Mouse (Mus musculus) adrenal gland, adult 8-10 months (tissue): ENCODE results near the gene Fmnl1. TPM values are rescaled to one million over a fixed set of nuclear protein-coding genes. Genes with fewer than 3 reads are reported as not detected.

Experiments
- DNase-seq: peaks from one replicate; pipeline ENCODE4 v3.0.0; 2022
- total RNA-seq, 4 experiments: library from RNA; stranded (reverse); gene quantifications; 2 replicates each; pipeline ENCODE4 v1.2.4; 2022

Gene Fmnl1
- total RNA-seq = 10 to 100 TPM; 29.3 to 40.6 (median 30.6) TPM

DNA sequence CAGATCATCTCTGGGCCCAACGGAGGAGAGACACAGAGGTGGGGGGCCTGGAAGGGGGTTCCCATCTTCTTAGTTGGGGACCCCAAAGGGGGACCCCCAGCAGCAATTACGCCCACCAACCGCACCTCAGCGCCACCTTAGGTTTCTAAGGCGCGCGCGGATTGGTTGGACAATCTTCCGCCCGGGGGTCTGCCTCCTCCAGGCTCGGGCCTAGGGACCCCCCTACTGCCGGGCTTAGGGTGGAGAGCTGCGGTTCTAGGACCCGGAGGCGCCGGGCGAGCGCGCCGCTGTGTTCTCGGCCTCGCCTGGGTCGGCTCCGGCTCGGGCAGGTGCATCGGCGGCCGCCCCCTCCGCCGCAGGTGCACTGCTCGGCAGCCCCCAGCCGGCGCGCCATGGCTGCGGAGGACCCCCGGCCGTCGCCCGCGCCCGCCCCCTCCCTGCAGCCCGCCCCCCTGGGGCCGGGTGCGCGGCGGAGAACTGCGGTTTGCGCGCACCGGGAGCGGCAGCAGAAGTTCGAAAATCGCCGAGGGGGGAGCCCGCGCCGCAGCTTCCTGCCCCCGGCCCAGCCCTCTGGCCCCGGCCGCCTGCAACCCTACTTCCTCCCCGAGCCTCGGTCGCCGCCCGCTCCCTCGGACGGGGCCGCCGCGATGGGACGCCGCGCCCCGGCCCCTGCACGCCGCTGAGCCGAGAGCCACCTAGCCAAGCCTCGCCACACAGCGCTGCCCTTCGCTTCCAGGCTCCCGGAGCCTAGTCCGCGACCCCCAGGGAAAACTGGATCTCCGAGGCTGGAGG lies at the start of gene Fmnl1:
Gene Fmnl1, plus strand, starts transcription at position 614 of the 792 bp plus-strand sequence.
- DNase-seq = no peak

DNA sequence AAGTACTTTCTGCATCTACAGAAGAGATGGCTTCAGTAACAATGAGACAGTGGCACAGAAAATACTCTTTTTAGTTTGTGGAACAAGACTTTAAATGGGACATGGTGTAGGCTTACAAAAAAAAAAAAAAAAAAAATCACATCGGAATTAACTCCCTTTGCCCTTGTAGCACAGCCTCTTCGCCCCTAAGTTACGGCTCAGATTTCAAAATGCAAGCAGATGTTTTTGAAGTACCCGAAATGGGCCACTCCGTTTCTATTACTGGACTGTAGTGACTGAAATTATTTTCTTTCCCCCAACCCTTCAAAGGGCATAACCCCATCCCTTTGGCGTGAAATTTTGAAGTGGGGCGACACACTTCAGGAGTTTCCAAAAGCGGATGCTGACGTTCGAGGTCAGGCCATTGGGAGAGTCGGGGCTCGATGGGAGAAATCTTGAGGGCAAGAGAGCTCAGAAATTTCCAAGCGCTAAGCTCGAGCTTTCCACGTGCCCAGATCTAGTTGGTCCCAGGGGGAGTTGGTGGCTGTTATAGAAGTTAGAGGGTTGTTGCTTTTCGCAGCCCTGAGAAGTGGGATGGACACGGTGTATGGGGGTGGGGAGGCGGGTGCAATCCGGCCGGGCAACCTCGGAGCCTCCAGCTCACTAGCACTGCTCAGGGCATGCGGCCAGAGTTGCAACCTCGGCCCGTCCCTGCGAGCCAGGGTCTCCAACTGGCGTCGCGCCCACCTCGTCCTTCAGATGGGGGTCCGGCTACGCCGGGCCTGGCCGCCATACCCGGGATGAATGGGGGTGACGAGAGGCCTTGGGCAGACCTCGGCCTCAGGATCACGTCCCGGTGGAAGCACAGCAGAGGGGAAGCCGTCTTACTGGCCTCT lies 39.0 kb upstream of the Fmnl1 start, which contains the start of gene Hexim2:
Gene Hexim2, plus strand, starts transcription at position 729 of the 875 bp plus-strand sequence.
- peak; percentile 65 for DNase-seq

DNA sequence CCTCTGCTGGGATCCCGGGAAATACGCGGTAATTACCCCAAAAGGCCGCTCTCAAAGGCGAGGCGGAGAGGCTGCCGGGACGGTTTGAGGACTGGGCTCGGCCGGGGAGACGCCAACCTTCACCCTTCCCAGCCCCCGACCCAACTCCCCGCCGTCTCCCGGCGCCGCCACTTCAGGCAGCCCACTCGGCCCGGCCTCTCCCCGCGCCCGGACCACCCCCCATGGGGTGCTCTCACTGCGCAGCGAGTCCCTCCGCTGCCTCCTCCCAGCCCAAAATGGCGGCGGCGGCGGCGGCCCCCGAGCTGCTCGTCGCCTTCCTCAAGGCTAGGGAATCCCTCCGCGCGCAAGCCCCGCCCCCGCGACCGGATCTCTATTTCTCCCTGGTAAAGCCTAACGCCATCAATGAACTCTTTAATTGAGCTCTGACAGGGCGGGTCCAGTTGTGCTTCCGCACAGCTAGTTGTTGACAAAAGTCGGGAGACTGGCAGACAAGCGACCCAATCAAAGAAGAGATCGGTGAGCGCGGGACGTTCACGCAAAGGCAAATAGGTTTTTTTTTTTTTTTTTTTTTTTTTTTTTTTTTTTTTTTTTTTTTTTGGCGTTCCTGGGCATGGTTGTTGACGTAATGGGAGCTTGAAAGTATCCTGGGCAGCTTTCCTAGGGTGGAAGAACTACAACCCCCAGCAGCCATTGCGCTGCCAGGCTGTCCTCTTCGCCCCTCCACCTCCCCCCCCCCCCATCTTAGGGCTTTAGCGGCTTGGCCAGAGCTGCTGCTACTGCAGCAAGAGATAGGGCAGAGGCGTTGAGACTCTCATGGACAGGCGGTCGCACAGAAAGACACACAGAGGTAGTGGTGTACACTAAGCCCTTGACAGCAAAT lies 38.1 kb upstream of the Fmnl1 start:
- peak; percentile 99 for DNase-seq

DNA sequence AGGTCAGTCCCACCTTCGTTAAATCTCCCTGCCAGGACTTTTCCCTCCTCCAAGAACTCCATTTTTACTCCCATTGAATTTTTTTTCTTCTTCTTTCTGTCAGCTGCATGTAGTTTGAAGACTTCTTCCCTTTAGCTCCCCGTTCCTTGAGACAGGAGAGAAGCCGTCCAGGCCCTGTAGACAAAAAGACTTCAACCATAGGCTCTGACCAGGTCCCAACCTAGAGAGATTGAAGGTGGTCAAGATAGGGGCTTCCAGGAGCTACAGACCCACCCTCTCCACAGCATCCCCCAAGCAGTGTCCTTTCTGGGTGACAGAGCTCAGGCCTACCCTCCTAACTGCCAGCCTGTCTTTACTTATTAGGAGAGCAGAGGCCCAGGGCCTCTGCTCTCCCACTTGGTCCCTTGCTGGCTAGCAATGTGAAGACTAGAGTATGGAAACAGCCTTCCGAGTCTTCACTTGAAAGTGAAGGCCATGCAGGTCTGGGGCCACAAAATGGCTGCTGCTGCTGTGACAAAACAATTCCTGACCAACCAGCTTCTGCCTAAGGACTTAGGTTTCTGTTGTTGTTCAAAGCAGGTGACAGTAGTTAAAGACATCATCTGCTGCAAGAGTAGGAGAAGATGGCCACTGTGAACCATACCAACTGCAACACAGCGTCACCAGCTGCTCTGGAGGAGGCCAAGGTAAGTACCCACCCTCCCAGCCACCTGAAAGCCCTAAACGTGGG lies 37.3 kb upstream of the Fmnl1 start:
- DNase-seq = no peak

- DNase-seq = no peak
Observed at GRCm38 (mm10) chr11:103134221-103134620, 36.7 kb upstream of the Fmnl1 start.

GRCm38 (mm10) chr11:103136039-103136577 lies 34.8 kb upstream of the Fmnl1 start:
- no peak for DNase-seq

GRCm38 (mm10) chr11:103139951-103140762 lies 30.8 kb upstream of the Fmnl1 start:
- DNase-seq = no peak

GRCm38 (mm10) chr11:103140763-103141100 lies 30.2 kb upstream of the Fmnl1 start:
- DNase-seq = no peak

- DNase-seq = no peak
Observed at GRCm38 (mm10) chr11:103141101-103141943, 29.6 kb upstream of the Fmnl1 start.

DNA sequence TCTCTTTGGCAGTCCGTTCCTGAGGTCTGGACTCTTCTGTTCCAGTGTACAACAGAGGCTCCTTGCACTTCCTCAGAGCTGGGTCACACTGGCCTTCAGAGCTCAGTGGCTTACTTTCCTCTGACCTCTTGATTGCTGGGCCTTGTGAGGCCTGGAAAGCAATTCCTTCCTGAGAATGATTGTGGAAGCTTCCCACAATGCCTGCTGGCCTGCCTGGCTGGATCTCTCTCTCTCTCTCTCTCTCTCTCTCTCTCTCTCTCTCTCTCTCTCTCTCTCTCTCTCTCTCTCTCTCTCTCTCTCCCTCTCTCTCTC lies 29.0 kb upstream of the Fmnl1 start:
- no peak for DNase-seq

DNA sequence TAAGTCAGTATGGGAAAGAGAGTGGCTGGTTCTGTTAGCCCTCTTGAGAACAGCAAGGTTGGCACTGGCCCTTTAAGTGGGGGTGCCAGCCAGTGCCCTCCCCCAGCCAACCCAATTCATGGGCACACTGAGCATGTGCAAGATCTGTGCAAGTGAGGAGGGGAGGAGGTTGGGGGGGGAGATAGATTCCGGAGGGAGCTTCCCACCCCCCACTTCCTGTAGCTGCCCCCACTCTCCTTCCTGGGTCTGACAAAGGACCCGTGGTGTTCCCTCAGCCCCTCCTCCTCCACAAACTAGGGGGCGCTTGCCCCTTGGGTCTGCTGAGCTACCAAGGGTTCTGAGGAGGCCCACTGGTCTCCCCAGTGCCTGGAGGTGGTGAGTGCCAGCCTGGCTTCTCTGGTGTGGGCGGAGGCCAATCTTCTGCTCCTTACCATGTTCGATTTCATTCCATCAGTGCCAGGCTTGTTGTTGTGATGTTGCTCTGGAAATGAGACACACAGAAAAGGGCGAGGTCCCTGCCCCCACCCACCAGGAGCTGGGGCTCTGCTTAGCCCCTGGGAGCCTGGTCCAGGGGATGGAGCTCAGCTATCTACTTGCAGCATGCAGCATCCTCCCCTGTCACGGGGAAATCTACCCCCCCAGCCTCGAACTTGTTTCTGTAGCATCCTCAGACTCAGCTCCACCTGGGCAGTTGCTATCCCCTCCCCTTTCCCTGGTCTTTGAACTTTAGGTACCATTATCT lies 28.3 kb upstream of the Fmnl1 start:
- DNase-seq = no peak

DNA sequence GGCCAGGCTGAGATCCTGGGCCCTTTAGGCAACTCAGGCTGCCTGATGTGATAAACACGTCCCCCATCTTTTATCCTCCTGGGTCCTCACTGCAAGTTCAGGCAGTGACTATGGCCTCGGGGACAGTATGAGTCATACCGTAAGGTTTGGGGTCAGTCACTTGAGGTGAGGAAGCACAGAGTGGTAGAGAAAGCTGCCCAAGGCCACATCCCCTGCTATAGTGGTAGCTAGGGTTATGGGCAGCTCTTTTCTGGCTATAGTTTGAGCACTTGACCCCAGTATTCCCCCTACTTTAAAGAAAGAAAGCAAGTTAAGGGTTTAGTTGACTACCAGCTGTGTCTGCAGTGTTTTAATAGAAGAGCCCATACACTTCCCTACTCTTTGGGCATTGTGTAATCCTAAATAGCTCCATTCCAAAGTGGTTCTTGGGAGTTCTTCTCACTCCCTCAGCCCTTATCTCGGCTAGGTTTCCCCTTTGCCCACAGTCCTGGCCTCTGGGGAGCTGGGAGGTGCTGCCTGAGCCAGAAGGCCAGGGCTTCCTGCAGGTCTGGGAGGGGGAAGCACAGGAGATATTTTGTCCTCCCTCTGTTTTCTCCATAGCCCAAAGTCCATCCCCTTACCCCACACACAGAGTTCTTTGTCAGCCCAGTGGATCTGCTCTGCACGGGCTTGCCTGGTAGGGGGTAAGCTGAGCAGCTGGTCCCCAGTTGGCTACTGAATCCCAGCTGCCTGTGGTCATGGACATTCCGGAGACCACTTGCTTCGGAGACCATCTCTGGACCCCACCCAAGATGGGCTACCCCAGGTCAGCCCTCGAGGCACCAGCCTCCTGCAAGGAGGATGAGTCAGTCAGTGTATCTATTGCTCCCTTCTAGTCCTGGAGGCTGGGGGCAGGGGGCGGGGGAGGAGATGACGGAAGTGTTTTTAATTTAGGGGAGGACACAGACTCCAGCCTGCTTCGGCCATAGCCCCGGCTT lies 26.3 kb upstream of the Fmnl1 start:
- DNase-seq = no peak

GRCm38 (mm10) chr11:103146386-103146785 lies 24.5 kb upstream of the Fmnl1 start:
- no peak for DNase-seq

- no peak for DNase-seq
Observed at GRCm38 (mm10) chr11:103147766-103148165, 23.1 kb upstream of the Fmnl1 start.

DNA sequence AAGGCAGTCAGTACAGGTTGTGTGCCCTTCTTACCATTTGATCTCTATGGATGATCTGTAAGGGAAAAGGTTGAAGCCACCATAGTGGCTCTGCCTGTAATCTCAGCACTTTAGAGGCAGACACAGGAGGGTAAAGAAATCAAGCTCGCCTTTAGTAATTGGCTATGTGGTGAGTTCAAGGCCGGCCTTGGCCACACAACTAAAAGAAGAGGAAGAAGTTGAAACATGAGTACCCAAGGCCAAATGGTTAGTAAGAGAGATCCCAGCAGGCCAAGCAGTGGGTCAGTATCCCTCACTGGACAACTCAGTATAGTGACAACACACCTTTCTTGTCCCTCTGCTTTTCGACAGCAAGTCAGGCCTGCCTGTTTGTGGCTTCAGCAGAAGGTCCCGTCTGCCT lies 21.1 kb upstream of the Fmnl1 start:
- no peak for DNase-seq

- DNase-seq = peak; percentile 95
Observed at GRCm38 (mm10) chr11:103158621-103159478, 12.1 kb upstream of the Fmnl1 start.

DNA sequence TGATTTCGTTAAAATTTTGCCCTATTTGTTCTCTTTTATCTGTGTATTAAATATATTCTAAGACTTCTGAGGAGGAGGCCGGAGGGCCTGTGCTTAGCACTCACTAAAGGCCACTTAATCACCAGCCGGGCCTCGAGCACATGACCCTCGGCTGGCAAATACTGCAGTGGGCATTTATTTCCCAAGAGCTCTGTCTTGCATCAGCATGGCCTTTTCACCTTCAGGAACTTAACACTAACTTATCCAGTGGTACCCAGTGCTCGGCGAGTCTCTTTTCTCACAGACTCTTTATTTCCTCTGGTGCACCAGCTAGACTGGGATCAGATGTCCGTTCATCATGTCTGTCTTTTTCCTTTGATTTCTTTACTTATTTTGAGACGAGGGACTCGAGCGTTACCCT lies 10.2 kb upstream of the Fmnl1 start:
- no peak for DNase-seq
